Mouse (Mus musculus) right cerebral cortex, postnatal 25 days (tissue): ENCODE measurements at regions not wholly inside any gene's neighbourhood (a gene's known extent, or its start where the extent isn't known, plus 50 kb on each side); places are given as distances from the start of the nearest gene placed in this dataset.
A peak's percentile ranks its signal among the peaks of the same experiment; 100 is the strongest.

Source experiments
- DNase-seq: peaks from one replicate; pipeline ENCODE4 v3.0.0; 2022

DNA sequence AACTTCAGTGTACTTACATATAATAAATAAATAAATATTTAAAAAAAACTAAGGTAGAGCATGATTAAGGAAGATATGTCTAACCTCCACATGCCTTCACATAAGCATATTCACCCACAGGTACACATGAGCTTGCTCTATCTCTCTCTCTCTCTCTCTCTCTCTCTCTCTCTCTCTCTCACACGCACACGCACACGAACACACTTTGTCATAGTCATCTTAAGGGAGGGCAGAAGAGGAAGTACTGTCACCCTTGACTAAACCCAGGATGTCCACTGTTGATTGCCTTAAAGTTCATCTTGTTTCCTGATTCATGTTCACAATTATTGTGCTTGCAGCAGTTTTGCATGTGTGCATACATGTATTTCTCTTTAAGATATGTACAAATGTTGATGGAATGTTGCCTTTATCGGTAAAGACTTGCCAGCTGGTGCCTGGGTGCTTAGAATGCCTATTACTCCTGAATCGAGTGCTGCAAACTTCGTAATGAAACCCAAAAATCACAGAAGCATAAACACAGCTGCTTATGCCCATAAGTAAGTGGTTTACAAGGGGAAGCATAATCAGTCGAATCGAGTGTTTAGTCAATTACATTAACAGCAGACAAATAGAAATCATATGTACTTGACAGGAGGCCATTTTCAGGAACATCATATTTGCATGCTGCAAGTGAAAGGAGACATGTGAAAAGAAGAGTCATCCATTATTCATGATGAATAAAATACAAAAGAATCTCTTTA is 84.3 kb downstream of the Tmem168 start:
- no peak for DNase-seq

DNA sequence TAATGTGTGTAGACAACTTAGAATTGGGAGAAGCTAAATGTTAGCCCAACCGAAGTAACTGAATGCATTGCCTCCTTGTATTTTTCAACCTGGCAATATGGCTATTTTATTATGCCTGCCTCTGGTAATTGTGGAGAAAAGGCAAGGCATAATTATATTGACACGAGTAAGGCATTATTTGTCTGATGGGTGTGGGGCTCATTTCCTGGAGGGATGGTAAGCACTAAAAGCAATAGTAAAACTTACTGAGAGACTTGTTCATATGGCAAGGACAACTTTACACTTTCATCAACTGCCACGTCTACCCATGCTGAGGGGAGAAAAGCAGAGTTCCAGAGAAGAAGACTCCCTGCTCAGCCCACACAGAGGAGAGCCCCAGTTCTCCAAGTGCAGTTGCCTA is 93.8 kb downstream of the Tmem168 start:
- DNase-seq: no peak

DNA sequence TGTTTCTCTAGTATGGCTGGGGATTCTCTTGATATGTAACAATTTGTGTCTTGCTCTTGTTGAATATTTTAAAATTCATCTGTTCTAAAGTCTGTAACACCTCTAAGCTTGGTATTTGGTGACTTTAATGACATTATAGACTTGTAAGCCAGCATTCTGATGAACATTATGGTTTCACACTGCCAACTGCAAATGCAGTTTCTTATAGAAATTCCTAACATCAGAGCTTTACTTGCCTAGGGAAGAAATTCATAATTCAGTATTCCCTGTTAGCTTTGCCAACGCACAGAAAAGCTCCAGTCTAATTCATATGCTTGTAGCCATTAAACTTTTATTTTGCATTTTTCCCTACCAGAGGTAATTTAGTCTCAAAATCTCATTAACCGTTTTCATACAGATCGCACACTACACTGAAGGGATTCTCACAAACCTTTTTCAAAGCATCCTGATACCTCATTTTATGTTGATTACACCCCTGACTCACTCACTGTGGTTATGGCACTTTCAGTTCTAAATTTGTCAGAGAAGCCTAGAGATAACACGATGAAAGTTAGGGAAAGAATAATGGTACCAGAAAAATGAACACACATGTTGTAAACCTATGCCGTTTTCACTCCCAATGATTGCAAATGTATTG is 131.3 kb downstream of the Tmem168 start:
- DNase-seq: no peak

DNA sequence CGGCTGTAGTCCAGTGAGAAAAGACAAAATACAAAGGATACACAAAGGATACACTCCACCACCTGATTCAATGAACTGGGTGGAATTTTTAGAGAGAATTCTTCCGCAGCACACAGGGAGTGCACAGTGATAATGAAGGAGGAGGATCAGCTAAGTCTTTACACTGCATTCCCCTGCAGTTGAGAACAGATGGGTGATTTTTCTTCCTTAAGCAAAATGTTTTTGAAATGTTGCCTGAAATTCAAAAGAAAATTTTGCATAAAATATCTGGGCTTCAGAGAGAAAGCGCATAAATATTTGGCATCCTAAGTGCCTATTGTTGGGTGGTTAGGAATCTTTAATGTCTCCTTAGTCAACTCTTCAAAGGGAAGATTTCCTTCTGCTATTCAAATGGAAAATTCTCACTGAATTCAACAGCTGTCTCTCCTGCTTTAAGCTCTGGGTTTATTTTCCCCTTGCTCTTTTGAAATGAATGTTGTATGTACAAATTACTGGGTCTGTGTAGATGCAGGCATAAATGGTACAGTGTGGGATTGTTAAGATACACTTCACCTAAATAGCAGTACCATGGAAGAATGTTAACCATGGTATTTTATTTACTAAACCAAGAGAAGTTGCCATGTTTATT is 158.6 kb downstream of the Tmem168 start:
- DNase-seq: peak; percentile 6

DNA sequence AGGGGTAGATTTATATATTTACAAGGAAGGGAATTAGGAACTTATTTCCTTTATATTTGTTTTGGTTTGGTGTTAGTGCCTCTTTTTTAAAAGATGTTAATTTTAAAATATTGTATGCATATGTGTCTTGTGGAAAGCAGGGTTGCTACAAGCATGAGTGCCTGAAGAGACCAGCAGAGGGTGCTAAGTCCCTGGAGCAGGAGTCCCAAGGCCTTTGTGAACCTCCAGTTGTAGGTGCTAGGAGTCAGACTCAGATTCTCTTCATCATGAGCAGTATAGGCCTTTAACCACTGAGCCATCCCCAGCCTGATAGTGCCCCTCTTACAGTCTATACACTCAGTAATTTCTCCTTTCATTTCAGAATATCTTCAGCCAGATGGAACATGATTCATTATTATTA is 189.0 kb upstream of the Vwde start:
- no peak for DNase-seq

DNA sequence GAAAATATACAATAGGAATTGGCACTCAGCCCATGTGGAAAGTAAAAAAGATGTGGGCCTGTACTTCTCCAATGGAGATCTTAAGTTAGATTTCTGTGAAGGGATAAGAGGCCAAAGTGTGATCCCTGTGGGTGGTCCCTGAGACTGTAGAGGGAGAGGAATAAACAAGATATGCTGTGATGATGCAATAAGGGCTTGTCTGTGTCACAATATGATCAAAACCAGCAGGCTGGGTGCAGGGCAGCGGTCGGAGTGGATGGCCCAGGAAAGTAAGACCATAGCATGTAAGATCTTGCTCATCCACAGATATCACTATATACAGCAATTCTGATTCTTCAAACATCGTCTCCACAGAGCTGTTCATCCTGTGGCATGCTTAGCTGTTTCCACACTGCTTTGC is 188.3 kb upstream of the Vwde start:
- DNase-seq: no peak

DNA sequence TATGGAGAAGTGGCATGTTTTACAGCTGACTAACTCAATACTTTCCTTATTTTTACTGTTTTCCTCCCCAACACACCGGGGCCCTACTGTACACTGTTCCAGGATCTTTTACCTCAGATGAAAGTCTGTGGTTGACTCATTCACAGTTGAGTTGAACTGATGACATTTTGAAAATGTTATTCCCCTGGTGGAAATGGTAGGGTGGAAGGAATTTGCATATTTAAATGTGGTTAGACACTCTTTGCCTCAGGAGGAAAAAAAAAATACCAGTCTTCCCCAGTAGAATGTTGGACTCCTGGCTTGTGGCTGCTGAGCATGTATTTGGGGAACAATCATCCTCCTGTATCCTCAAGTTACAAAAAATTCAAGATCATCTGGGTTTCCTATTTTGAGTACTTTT is 159.7 kb upstream of the Vwde start:
- DNase-seq: no peak

DNA sequence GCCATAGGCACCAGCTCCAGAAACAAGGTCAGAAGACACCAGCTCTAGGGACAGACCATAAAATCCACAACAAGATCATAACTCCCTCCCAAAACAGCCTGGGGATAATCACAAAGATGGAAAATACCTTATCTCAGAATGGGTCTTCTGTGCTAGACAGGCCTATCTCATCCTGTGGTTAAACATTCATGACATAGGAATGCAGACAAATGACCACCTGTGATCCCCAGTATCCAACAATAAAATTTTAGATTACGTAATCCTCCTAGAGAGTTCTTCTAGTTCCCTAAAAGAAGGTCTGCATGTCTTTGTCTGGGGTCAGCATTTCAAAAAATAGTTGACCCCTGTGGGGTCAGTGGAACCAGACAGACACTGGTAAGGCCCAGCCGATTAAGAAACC is 158.4 kb upstream of the Vwde start:
- no peak for DNase-seq

DNA sequence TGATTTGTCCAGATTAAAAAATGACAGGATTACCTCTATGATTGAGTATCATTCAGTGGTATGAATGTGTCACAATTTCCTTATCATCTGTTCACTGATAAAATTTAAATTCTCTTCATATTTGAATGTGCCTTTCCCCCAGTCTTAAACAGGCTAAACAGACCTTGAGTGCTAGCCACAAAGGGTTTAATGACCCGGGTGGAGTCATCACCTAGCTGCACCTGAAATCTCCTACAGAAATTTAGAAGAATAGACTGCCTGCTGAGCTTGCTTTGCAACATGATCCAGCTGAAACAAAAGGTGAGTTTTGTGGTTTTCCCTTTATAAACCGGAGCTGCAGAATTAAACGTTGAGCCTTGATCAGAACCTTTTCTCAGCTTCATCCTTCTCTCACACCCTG is 156.1 kb upstream of the Vwde start:
- no peak for DNase-seq

DNA sequence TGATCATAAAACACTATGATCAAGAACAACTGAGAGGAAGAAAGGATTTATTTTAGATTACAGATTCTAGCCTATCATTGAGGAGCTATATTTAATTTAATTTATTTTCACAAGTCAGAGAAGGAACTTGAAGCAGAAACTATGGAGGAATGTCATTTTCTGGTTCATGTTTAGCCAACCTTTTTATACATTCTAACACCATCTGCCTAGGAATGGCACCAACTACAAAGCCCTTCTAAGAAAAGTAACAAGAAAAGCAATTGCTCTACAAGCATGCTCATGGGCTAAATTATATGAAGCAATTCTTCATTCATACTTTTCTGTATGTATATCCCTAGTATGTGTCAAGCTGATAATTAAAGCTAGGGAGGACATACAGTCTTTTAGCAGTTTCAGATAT is 155.0 kb upstream of the Vwde start:
- no peak for DNase-seq

DNA sequence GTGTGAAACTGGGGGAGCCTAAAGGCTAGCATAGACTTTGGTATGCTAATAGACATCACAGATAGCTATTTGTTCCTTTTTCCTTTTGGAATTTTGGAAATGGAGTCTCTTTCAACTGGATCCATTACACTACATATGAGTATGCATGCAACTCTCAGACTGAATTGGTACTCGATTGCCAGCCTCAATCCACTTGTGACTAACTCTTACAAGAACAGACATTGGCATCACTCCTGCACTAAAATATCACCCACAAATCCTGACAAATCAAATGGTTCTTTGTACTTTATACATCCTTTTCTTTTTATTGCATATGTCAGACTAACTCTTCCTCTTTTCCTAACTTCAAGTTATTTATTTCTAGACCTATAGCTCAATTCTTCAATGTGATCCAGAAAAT is 149.1 kb upstream of the Vwde start:
- no peak for DNase-seq

DNA sequence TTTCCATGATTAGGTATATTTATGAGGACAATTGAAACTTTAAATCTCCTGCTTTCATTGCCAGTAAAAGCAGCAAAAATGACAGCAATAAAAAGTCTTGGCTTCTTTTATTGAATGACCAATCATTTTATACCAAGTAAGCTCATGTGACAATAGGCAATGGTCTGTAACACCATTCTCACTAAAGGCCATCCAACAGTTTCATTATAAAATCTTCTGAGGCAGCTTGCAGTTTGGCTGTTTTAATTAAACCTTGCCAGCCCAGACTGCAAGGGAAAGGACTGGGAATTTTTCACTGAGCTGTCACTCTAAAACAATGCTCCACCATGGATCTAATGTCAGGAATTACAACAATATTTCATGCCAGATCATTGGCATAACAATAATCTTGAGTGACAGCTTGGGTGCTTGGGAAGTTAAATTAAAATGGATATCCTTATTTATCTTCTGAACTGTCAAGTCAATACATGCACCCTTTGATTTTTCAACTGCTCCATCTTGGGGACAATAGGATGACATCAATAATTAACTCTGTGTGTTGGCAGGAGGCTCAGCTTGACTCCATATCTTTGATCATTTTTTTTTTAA is 145.0 kb upstream of the Vwde start:
- DNase-seq: no peak
